Mouse (Mus musculus): ENCODE results near the gene Tnp2.
A peak's percentile ranks its signal among the peaks of the same experiment; 100 is the strongest.

Gene Tnp2

DNA sequence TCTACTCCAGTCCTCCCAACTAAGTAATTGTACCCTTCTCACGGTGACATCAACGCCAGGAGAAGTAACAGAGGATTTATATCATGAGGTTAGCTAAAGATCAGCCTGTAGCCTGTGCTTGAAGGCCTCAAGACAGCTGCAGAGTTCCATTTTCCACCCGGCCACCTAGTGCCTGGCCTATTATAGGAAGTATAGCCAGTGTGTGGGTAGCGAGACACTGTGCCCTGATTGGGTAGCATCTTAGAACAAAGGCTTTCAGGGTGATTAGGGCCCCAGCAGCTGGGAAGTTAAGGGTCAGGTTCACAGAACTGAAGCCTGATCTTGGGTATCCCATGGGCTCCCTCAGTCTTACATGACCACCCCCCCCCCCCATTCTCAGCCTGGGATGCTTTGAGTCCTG, 406 bp upstream of the Tnp2 start:
- DNase-seq (ENCODE audit: low spot score in 2 of 2): no peak

DNA sequence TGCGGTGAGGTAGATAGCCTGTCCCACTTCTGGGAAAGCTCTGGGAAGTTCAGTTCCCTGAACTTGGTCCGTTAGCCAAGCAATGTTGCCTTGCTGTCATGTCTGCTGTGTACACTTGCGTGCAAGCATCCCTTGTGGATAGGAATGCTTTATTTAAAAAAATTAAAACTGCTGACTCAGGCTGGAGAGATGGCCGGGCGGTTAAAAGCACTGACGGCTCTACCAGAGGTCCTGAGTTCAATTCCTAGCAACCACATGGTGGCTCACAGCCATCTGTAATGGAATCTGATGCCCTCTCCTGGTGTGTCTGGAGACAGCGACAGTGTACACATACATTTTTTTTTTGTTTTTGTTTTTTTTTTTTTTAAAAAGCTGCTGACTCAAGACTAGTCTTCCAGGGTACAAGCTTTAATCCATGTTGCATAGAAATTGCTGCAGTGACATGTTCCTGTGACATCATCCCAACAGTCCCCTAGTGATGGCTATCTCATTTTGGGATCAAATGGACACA, 857 bp downstream of the Tnp2 start:
- no peak for DNase-seq (ENCODE audit: low spot score in 2 of 2)

DNA sequence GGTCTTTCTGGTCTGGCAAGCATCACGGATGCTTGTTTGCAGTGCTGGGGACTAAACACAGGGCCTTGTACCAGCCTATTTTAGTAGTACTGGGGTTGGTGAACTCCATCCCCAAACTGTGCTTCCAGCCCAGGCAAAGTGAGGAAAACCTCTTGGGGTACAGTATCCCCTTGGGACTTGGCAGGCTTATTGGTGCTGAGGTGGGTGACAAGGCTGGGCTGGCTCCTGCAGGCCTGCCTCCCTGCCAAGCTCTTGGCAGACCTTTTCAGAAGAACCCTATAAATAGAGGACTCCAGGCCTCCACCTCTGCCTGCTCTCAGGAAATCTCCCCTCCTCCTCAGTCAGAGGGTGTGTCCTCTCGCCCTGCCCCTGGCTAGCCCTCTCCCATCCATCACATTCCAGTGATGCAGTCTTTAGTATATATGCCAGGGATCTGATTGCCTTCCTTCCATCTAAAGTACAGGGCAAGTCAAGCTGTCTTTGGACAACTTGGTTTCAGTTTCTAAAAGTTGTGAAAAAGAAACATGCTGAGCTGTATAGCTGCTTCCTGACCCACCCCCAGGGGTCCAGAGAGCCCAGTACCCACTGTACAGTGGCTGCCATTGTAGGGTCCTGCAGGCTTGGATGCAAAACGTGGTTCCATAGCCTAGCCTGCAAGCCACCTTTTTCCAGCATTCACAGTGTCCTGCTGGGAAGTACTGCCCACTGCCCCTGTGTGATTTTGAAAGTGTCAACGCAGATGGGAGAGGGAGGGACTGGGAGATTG, 1.5 kb downstream of the Tnp2 start:
- DNase-seq (ENCODE audit: low spot score in 2 of 2): no peak

DNA sequence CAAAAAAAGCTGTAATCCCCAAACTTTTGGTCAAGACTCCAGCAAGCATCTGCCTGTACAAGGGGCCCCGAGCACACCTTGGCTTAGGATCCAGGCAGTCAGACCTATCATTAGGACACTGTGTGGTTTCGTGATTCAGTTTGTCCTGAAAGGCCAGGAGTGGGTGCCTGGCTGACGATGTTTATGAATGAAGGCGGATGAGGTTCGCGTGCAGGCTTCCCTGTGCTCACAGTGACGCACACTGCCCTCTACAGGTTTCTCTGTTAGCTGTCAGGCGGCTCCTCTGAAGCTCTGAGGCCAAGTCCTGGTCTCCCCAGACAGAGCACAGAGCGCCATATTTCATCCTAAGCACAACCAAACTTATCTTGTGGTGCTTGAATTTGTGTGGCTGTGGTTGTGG, 2.2 kb downstream of the Tnp2 start:
- peak; percentile 64 to 69 for DNase-seq (ENCODE audit: low spot score in 2 of 2)

DNA sequence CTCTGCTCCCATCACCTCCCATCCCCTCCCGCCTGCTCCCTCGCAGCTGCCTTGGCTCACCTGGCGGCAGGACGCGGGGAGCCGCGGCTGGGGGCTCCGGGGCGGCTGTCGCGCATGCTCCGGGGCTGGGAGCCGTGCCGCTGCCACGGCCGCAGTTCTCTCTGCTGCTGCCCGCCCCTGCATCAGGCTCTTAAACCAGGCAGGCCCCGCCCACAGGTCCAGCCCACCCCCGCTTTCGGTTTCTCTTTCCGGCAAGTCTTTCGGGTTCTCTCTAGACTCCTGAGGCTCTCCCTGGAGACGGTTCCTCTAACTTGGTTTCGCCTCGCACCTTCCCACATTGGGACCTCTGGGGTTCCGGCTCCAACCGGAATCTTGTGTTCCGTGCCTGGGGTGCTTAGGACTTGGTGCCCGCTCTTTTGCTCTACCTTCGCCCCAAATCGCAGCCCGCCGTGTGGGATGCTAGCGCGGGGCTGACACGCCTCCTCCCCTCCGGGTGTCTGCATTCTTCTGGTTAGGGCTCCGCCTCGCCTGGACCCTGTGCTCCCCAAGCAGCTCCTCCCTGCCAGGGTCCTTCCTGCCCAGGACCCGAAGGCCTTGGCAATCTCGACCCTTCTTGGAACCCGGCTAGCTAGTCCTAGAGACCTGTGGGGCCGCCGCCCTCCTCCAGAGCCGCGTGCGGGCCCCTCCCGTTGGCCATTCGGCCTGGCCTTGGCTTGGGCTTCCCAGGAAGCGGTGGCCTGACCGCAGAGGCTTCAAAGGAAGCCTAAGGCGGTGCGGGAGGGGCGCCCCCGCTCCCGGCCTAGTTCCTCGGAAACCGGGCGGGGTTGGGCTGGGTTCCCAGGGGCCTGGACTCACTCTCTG, 2.9 kb downstream of the Tnp2 start, which contains the start of gene Socs1:
Gene Socs1 (minus strand): TSS at position 166 of the 861 bp plus-strand sequence.
- peak; percentile 42 to 71 for DNase-seq (ENCODE audit: low spot score in 2 of 2)

DNA sequence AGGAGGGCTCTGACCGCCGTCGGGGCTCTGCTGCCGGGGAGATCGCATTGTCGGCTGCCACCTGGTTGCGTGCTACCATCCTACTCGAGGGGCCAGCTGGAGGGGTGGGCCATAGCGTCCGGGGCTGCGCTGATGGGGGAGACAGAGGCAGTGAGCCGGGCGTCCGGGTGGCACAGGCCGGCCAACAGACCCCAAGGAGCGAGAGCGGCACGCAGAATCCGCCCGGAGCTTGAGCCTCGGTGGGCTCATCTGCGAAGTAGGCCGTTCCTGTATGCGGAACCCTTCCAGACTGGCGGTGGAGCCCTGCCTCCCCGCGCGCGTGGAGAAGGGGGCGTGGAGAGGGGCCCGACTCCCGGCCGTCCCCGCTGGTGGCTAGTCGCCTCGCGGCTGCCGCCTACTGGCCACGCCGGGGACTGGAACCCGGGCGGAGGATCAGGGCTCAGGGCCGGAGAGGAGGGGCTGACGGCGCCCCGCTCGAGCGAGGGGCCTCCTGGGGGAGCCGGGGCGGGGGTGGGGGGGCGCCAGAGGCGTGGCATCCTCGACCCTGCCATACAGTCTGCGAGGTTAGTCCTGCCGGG, 3.6 kb downstream of the Tnp2 start:
- DNase-seq (ENCODE audit: low spot score in 2 of 2): peak; percentile 77 to 78

DNA sequence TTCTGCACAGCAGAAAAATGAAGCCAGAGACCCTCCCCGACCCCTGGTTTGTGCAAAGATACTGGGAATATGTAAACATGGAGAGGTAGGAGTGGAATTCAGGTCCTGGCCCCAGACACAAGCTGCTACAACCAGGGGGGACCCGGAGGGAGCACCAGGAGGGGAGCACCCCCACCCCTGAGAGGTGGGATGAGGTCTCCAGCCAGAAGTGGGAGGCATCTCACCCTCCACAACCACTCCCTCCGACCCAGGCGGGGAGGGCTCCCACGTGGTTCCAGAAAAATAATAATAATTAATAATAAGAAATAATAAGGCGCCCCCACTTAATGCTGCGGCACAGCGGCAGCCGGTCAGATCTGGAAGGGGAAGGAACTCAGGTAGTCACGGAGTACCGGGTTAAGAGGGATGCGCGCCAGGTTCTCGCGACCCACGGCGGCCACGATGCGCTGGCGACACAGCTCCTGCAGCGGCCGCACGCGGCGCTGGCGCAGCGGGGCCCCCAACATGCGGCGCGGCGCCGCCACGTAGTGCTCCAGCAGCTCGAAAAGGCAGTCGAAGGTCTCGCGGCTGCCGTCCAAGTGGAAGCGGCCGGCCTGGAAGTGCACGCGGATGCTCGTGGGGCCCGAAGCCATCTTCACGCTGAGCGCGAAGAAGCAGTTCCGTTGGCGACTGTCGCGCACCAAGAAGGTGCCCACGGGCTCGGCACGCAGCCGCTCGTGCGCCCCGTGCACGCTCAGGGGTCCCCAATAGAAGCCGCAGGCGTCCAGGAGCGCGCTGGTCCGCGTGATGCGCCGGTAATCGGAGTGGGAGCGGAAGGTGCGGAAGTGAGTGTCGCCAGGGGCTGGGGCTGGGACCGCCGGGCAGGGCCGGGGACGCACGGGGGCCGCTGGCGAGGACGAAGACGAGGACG, 4.3 kb downstream of the Tnp2 start:
- DNase-seq (ENCODE audit: low spot score in 2 of 2): peak in 1 of 2 experiments; percentile 11

DNA sequence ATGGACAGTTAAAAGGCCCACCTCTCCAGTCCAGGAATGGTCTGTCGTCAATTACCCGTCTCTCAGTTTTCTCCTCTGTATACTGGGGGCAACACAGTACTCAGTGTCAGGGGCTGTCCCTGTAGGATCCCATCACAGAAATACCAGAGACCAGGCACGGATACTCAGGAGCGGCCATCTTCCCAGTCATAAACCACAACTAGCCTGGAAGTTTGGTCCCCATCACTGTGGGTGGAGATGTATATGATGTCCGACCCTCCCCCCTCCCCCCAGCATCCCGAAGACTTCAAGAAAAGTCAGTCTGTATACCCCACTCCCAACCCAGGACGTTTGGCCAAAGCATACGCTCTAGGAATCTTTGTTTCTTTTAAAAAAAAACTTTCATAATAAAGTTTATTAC, 5.0 kb downstream of the Tnp2 start:
- DNase-seq (ENCODE audit: low spot score in 2 of 2): no peak

DNA sequence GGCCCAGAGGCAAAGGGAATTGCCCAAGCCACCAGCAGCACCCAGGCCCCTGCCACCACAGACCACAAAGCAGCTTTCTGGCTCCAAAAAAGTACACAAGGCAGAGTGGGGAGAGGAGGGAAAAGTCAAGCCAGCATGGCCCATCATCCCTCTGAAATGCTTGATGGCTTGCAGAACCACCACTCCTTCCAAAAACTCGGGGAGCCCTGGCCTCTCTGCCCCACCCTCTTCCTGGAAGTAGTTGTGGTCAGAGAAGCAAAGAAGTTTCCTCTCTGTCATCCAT, 5.4 kb downstream of the Tnp2 start:
- DNase-seq (ENCODE audit: low spot score in 2 of 2): no peak

DNA sequence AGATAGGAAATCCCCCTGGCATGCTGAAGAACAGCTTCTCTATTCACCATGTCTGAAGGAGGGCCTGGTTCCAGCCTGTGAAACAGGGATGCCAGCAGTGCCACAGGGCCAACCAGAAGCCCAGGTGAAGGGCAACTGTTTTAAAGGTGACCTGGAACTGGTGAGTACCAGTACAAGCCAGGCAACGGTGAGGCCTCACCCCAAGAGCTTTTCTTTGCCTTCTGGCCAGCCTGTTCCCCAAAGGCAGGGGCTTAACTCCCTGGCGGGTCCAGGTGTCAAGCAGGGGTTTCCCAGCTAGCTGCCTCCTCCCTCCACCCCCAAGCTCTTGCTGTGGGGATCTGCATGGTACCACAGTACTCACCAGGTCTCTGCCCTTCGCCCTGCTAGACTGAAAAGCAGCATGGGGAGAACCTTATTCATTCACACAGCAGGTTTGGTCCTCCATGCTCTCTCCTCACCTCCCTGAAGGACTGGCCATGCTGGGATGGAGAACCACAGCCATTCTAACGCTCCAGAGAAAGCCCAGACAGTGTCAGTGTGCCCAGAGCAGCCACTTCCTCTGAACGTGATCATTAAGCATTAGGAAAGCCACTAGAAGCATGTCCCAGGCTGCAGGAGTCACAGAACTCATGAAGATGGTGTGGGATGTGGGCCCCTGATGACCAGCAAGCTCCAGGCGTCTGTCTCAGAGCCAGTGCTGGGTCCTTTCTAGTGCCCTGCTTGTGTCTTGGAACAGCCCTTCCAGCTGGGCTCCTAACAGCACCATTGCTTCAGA, 5.9 kb downstream of the Tnp2 start:
- no peak for DNase-seq (ENCODE audit: low spot score in 2 of 2)

DNA sequence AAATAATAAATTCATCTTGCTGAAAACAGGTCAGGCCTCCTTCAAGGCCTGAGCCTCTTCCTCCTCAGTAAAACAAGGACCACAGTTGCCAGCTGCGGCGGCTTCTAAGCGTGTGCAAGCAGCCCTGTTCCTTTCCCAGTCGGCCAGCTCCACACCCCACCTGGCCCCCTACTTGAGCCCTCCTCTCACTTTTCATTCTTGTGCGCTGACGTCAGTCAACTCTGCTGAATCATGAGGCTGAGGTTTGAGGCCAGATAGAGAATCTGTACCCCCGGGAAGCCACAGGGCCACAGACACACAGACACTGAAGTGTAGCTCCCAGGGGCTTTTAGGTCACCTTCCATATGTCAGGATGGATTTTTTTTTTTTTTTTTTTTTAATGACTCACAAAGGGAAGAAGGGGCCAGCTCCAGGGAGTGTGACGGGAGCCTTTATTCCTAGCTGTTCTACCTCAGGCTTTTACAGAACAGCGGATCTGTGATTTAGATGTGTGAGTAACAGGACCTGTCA, 6.5 kb downstream of the Tnp2 start:
- no peak for DNase-seq (ENCODE audit: low spot score in 2 of 2)

DNA sequence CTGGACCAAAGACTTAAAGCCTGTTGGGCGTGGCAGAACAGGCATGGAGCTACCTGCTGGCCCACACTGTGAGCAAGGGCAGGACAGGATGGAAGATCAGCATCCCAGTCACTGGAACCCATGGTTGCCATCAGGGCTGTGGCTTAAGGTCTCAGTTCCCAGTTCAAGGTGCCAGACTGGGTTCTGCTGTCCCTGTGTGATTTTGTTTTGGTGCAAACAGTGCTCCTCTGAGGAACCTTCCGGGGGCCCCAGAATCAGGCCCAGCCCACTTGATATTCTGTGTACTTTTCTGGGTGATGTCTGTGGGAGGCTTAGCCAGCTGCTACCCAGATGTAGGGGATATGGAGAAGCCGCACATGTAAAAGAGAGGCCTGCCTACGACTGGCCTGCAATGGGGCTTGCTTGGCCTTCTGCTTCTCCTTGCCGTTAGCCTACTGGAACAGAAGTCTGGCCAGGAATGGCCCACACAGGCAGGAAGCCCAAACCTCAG, 7.8 kb downstream of the Tnp2 start:
- no peak for DNase-seq (ENCODE audit: low spot score in 2 of 2)

DNA sequence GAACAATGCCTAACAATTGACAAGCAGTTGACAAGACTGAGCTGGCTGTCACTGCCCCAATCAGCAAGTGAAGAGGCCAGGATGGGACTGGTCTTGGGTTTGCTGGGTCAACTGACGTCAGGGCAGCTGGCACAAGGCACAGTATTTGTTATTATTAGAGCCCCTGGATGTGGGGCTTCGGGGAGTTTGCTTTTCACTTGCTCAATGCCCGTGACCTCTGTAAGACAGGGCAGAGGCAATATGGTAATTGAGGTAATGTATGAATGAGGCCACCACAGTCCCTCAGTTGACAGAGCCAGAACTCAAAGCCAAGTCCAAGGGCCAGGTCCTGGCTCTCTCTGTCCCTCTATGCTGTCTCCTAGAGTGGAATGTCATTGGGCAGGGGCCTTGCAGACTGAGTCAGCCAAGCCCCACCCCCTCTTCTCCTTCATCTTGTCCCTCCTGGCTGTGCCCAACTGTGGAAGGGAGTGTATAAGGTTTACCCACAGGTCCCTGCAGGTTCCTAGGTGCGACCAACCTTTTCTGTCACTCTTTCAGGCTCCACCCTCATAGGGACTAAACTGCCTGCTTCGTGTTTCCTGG, 10.8 kb downstream of the Tnp2 start:
- no peak for DNase-seq (ENCODE audit: low spot score in 2 of 2)

DNA sequence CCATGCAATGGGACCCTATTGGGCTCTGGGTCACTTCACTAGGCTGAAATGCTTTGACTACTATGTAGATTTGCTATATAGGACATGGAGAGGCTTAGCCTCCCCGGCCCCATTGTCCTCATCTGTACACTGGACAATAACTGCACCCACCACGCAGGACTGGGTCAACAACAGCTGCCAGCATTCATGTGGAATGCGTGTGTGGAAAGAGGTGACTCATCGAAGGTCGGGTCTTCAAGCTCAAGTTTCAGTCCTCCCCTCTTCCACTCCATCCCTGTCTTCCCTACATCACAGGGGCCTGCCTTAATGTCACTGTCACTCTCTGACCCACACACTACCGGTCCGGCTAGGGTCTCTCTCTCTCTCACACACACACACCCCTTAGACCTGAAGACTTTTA, 12.1 kb downstream of the Tnp2 start:
- no peak for DNase-seq (ENCODE audit: low spot score in 2 of 2)

DNA sequence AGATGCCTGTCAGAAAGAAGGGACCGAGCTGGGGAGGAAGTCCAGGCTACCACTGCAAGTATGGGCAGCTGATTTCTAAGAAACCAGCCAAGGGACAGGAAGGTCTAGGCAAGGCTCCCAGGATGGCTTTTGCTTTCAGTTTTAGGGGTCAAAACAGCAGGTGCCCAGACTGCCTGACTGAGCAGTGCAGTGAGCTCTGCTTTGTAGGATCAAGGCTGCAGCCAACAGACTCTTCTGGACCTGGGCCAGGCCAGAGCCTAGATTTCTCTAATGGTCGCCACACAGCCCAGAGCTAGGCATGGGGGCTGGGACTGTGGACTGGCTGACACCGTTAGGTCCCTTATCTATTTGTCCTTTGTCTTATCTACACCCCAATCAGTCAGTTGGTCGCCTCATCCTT, 13.7 kb downstream of the Tnp2 start:
- no peak for DNase-seq (ENCODE audit: low spot score in 2 of 2)

DNA sequence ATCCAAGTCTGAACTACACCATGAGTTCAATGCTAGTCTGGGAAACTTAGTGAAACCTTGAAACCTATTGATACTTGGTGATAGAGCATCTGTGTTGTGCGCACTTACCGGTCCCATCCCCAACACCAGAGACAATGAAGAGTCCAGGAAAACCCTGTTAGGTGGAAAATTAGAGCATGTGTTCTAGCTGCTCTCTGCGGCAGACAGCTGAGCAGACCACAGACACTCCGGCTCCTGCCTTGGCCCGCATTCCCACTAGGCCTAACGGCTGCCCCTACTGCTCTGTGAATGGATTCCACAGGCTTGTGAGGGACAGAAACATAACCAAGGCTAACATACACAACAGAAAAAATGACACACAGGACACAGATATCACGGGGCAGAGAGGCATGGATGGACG, 14.9 kb downstream of the Tnp2 start:
- no peak for DNase-seq (ENCODE audit: low spot score in 2 of 2)

DNA sequence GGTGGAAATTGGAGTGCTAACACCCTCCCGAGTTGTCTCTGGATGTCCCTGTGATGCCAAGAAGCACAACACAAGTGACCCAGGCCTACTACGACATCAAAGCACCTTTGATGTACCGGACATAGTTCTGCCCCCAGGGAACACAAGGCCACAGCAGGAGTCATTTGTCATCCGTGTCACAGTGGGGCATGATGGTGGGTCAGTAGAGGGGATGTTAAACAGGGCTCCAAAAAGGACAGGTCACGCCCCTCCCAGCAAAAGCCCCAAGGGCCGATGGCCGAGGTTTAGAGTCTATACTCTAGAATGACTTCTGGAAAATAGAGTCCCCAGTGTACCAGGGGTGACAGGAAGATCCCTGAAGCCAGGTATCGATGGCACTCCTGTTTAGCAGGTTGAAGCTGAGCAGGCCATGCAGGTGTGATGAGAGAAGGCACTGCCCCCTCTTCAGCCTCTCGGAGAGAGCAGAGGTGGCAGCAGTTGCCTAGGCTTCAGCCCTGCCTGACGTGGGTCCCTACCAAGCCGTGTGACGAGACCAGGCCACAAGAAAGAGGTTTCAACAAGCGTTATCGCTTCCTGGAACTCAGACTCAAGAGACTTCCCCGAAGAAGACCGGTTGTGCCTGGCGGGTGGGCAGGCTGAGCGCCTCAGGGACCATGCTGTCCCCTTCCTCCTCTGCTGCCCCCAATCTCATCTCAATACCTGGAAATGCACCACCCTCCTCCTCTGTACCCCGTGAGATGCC, 16.5 kb downstream of the Tnp2 start:
- no peak for DNase-seq (ENCODE audit: low spot score in 2 of 2)

DNA sequence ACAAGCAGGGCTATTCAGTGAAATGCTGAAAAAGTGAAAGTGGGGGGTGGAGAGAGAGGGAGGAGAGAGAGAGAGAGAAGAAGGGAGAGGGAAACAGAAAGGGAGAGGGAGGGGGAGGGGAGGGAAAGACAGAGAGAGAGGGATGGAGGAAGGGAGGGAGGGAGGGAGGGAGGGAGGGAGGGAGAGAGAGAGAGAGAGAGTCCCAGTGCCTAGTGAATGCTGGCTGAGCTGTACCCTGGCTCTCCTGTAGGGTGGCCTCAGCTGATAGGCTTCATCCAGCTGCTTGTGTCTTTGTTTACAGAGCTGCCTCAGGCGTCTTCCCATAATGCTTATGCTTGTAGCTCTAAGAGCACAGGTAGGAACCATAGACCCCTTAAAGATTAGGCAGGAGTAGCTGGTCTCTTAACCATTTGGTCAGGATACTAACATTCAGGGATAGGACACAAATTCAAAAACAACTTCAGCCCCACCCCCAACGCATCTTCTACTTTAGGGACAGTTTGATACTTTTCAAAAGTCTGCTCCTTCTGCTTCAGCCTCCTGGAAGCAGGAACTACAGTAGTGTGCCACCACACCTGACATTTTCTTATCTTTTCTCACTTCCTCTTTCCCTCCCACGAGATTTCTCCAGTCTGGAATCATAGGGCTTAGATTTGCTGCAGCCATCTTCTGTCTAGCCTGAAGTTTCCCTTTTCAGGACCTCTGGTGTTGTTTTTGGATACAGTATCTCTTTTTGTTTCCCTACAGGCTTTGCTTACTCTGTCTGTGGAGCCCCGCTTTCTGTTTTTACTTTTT, 17.7 kb downstream of the Tnp2 start:
- DNase-seq (ENCODE audit: low spot score in 2 of 2): no peak

DNA sequence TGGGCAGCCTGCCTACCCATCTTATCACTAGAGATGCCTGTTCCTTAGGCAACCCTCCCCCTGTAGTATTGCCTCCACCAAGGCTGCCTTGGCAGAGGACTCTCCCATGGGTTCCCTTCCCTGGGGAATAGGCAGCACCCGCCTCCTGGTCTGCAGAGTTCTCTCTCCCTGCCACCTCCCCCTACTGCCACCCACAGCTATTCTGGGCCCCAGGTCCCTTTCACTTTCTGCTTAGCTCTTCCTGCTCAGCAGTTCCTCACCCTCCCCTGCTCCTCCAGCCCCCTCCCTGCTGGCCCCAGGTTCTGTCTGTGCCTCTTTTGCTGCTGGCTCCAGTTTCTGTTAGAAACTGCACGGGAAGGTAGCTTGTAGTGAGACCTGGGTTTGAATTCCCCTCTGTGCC, 18.8 kb downstream of the Tnp2 start:
- no peak for DNase-seq (ENCODE audit: low spot score in 2 of 2)
